Mouse (Mus musculus) CD4-positive helper T cell, adult 2 months (primary cell): Measurements from ENCODE around the gene Il4i1.
"Not testable (repeated sequence)": the region's sequence is repeated elsewhere in the genome, so short reads cannot be mapped to it uniquely, and the experiment has no call there.

Source experiments
- DNase-seq: peaks from one replicate; pipeline ENCODE4 v3.0.0-alpha.2; 2012; ENCODE audit warnings: low read depth, missing footprints, low spot score

The Il4i1 gene

GRCm38 (mm10) chr7:44863210-44863609 is 47.0 kb downstream of the Il4i1 start:
- DNase-seq, result no peak

GRCm38 (mm10) chr7:44863982-44864494 is 47.9 kb downstream of the Il4i1 start:
- no peak for DNase-seq

- DNase-seq, result no peak
Measured at GRCm38 (mm10) chr7:44864595-44865542, 48.7 kb downstream of the Il4i1 start.

GRCm38 (mm10) chr7:44866276-44867009 is 50.3 kb downstream of the Il4i1 start:
- no peak for DNase-seq

GRCm38 (mm10) chr7:44867010-44867702 is 51.0 kb downstream of the Il4i1 start:
- no peak for DNase-seq

- no peak for DNase-seq
Measured at GRCm38 (mm10) chr7:44867802-44868201, 51.6 kb downstream of the Il4i1 start.

- DNase-seq, result no peak
Measured at GRCm38 (mm10) chr7:44868465-44868864, 52.3 kb downstream of the Il4i1 start.

GRCm38 (mm10) chr7:44868919-44869696 is 52.9 kb downstream of the Il4i1 start:
- DNase-seq, result peak; percentile 63

GRCm38 (mm10) chr7:44869697-44870528 is 53.7 kb downstream of the Il4i1 start, which contains the start of gene Ptov1:
Gene Ptov1 (minus strand): TSS chr7:44869788.
- DNase-seq, result peak; percentile 86

- DNase-seq, result no peak
Measured at GRCm38 (mm10) chr7:44870614-44871013, 54.4 kb downstream of the Il4i1 start.

- no peak for DNase-seq
Measured at GRCm38 (mm10) chr7:44871181-44871580, 55.0 kb downstream of the Il4i1 start.

GRCm38 (mm10) chr7:44871774-44872173 is 55.6 kb downstream of the Il4i1 start:
- not testable (repeated sequence) for DNase-seq

GRCm38 (mm10) chr7:44877833-44878232 is 61.6 kb downstream of the Il4i1 start:
- no peak for DNase-seq

- DNase-seq, result no peak
Measured at GRCm38 (mm10) chr7:44883036-44883435, 66.8 kb downstream of the Il4i1 start.

GRCm38 (mm10) chr7:44884637-44885036 is 68.5 kb downstream of the Il4i1 start:
- DNase-seq, result no peak

- no peak for DNase-seq
Measured at GRCm38 (mm10) chr7:44886964-44887363, 70.8 kb downstream of the Il4i1 start.

- no peak for DNase-seq
Measured at GRCm38 (mm10) chr7:44888256-44889105, 72.3 kb downstream of the Il4i1 start.

- no peak for DNase-seq
Measured at GRCm38 (mm10) chr7:44890180-44890579, 74.0 kb downstream of the Il4i1 start.
